Mouse (Mus musculus) frontal cortex, postnatal 25 days (tissue): ENCODE results near the gene Rxfp2.

Source experiments
- DNase-seq, 2 experiments: peaks; one replicate each; pipeline ENCODE4 v3.0.0; 2022; ENCODE audit warnings: low spot score in 2 of 2

The Rxfp2 gene

DNA sequence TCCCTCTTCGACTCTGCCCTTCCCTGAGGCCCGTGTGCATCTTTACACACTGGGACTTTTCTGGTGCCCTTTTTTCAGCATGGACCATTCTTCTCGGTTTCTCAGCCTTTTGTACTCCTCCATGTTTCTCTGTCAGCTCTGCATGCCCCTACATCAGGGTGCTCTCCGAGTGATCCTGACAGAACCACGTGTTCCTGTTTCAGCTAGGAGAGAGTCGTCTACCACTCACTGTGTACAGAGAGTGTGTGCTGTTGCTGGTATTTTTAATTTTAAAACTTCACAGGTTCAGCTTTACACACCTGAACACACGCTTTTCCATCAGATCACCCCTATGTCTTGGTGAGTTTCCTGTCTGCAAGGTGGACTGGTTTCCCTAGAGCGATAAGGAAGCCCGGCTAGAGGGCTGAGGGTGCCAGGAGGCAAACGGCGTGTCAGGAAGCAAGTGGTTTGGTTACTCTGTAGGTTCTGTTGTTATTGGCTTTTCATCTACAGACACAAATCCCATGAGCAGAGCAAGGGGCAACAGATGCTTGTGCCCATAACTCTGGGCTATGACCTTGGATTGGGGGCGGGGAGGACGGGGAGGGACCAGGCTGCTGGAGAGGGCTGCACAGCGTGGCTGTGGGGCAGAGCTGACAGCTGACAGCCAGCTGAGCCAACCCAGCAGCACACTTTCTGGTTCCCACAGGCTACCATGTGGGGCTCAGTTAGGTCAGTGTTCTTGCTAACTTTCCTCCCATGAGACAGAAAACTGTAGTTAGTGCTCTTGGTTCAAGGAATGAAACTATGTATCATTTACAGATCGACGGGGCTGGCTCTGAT lies 97.0 kb downstream of the Rxfp2 start:
- DNase-seq = no peak

DNA sequence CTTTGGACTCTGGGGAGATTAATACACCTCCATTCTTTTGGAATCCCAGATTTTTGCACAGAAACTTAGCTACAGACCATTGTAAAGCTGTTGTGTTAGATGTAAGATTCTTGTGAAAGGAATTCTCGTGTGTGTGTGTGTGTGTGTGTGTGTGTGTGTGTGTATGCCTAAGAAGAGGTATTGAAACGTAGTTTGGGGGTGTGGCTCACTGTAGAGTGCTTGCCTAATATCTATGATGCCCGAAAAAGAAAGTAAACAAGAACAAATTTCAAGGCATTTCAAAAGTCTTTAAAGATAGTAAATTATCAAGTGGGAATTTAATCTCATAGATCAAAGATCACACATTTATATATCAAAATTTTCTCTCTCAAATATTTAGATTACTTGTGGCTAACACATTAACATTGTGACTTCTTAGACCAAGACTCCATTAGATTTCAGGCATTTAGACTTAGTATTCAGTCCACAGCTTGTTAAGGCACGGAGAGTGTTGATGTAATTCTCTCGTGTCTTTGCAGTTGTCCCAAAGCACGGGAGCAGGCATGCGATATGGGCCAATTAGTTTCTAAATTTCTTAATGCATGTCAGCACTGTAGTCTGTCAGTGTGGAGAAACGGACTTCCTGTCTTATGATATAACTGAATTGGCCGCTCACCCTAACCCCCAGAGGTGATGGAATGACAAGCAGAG lies 97.9 kb downstream of the Rxfp2 start:
- no peak for DNase-seq

DNA sequence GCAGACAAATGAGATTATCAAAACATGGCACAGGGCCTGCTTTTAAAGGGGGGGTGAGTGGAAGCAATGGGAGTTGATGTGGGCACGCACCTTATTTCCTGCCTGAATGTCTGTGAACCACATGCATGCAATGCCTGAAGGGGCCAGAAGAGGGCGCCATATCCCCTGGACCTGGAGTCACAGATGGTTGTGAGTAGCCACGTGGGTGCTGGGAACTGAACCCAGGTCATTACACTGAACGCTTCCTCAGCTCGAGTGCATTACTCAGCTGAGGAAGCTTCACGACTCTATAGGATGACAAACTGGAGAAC lies 98.4 kb downstream of the Rxfp2 start:
- DNase-seq = no peak

DNA sequence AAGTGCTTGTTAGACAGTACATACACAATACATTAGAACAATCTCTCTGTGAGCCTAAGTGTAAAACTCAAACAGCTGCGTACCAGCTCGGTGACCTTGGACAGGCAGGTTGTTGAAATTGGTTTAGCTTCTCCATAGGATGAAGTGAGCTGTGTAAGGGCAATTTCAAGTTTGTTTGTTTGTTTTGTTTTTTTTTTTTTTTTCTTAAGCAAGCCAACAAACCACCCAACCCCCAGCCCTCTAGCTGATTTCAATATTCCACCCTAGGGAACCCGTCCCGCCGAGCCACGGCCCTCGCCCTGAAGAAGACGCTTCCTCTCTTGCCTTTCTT lies 99.6 kb downstream of the Rxfp2 start:
- DNase-seq = no peak

DNA sequence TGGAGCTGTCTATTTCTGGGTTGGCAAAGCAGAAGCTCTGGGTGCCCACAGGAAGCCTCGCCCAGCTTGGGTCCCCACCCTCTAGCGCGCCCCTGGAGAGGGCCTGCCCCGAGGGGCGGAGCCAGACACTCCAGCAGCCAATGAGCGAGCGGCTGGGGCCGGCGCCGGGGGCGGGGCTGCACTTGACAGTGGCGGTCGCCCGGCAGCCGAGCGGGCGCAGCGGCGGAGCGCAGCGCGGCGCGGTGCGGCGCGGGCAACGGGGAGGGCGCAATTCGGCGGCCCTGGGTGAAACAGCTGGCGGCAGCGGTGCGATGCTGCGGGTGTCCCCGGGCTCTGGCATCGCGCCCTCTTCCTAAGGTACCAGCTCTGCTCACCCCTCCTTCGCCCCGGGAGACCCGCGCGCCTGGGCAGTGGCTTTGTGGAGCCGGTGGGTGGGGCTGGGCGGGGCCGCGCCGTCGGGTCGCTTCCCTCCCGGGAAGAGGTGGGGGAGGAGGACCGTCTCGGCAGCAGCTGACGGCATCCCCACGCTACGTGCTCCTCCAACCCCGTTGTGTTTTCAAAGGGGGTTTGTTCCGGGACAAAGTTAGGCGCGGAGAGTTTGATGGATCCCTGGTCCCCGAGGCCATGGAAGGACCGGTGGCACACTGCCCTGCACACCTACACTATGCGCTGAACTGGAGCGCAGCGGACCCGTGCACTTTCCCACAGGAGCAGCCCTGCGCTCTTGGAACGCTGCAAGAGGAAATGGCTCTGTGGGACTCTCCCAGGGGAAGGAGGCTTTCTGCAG lies 100.2 kb downstream of the Rxfp2 start, which contains the start of gene Fry:
Gene Fry, plus strand, starts transcription at position 191 of the 787 bp plus-strand sequence.
- DNase-seq = peak; percentile 88 to 94

DNA sequence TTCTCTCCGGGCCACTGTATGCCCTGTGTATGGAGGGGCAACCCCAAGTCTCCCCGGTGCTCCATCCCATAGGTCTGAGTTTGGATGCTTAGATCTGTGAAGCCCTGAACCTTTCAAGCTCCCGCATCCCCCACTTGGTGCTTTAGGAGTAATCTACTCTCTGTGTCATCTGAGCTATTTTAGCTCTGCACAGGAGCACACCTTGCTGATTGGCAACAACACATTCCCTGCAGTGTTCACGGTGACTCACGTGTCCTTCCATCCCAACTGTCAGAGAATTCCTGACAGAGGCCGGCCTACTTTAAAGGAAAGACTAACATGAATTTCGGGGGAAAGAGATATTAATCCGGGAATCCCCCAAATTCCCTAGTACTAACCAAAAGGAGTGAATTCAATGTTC lies 102.2 kb downstream of the Rxfp2 start:
- no peak for DNase-seq

DNA sequence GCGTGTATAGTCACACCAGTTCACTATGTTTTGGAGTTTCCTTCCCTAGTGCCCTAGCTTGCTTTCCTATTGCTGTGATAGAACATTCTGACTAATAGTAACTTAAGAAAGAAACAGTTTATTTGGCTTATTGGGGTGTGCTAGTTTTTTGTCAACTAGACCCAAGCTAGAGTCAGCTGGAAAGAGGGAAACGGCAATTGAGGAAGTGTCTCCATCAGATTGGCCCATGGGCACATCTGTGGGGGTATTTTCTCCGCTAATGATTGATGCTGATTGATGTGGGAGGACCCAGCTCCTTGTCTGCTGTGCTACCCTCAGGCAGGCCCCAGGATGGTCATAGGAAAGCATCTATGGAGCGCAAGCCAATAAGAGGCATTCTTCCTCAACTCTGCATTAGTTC lies 103.6 kb downstream of the Rxfp2 start:
- no peak for DNase-seq

DNA sequence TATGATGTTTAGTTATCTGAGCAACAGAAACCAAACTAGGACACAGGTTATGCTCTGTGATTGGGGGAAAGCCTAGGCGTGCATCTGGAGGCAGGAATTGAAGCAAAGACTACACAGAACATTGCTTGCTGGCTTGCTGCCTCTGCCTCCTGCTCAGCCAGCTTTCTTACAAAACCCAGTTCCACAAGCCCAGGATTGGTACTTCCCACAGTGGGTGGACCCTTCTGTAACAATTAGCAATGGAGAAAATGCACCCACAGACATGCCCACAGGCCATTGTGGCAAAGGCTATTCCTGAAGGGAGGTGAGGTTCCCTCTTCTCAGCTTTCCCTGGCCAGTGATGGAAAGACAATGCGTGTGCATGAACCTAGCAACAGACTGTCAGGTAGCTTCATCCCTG lies 104.1 kb downstream of the Rxfp2 start:
- DNase-seq = no peak

DNA sequence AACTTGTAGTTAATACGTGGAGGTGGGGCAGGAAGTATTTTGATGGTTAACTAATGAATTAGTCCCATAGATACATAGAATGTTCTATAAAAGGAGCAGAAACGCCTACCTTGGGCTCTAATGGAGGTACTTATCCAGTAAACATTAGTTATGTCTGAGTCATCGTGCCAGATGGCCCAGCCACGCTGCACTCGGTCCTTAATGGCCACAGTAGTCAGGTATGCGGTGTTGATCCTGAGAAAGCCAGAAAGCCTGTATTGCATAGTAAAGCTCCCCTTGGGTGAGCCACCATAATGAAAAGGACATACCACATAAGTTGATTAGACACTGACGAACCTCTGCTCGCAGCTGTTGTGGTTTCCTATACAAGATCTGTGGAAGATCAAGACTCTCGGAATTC lies 107.4 kb downstream of the Rxfp2 start:
- DNase-seq = no peak

DNA sequence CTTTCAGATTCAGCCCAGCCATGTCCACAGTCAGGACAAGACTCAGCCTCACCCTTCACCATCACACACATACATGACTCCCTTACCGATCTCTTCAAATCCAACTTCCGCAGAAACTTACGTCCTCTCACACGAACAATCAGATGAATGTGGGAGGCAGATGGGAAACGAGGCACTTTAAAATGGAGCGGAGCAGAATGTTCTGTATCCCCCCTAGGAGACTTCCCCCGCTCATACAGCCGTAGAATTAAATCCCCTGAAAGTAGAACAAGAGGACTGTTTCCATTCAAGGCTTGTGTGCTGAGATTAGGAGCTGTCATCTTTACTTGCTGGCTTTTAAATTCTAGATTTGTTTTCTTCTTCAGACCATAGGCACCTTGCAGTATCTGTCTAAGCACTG lies 110.0 kb downstream of the Rxfp2 start:
- DNase-seq = no peak

DNA sequence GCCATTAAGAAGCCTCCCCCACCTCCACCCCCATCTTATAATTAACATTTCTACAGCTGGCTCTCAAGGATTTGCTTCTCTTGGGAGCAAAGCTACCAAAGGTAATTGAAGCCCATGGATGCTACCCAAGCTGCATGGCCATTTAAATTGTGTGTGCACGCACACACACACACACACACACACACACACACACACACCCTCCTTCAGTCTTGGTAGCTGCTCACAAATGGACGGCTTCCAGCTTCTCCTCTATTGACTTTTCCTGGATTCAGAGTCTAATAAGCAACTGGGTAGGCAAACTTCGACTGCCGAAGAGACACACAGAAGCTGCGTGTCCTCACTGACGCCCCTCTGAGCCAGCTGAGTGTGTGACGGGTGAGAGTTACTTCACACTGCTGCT lies 111.7 kb downstream of the Rxfp2 start:
- DNase-seq = no peak

DNA sequence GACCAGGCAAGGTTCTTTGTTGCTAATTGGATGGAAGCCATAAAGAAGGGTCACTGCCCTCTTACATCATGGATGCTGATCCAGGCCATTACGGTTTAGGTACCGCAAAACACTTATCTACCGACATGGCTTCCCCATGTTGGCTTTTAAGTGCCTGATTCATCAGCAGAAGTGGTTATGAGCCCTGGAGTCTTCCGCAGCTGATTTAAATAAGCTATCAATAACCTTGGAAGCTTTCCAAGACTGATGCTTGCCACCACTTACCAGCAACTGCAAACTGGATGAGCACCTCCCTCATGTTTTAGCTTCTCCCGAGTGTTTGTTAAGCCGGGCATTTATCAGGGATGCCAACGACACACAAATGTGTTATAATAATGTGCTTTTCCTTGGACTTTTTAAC lies 112.7 kb downstream of the Rxfp2 start:
- DNase-seq = no peak
